Mouse (Mus musculus) retina, postnatal 1 day (tissue): ENCODE results near the gene Hspb7.

Experiments
- DNase-seq: peaks from one replicate; pipeline ENCODE4 v3.0.0-alpha.2; 2012

The Hspb7 gene

GRCm38 (mm10) chr4:141420886-141421285, 307 bp downstream of the Hspb7 start:
- DNase-seq = no peak

DNA sequence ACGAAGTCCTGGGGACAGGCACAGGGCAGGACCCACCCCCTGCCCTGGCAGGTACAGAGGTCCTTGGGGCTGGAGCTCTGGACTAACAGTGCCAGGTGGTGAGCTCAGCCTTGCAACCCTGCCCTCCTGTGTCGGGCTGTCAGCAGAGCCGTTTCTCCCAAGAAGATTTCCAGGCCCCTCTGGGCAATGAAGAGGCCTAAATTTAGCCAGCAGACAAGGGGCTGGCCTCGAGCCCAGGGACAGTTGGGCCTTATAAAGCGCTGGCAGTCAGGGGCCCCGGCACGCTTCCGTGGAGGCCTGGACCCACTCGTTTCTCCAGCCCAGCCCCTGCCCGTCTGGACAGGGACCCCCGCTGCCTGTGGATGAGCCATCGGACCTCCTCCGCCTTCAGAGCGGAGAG, 844 bp downstream of the Hspb7 start:
- DNase-seq = no peak

- DNase-seq = no peak
These were observed 2.3 kb downstream of the Hspb7 start for GRCm38 (mm10) chr4:141422841-141423240.

DNA sequence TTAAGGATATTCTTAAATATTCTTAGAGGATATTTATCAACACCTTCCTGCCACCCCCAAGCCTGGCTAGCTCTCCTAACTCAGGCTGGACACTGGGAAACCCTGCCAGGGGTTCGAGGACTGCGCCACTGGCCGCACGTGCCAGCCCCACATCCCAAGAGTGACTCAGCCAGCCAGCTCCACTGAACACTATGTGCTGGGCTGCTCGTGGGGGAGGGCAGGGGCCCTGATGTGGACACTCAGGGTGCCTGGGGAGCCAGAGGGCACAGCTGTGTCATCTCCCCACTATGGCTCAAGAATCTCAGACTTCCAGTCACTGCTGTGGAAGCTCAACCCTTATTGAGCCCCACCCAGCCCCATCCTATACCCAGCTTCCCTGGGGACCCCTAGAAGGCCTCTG, 2.7 kb downstream of the Hspb7 start:
- no peak for DNase-seq

GRCm38 (mm10) chr4:141423691-141424431, 3.3 kb downstream of the Hspb7 start:
- DNase-seq = no peak

DNA sequence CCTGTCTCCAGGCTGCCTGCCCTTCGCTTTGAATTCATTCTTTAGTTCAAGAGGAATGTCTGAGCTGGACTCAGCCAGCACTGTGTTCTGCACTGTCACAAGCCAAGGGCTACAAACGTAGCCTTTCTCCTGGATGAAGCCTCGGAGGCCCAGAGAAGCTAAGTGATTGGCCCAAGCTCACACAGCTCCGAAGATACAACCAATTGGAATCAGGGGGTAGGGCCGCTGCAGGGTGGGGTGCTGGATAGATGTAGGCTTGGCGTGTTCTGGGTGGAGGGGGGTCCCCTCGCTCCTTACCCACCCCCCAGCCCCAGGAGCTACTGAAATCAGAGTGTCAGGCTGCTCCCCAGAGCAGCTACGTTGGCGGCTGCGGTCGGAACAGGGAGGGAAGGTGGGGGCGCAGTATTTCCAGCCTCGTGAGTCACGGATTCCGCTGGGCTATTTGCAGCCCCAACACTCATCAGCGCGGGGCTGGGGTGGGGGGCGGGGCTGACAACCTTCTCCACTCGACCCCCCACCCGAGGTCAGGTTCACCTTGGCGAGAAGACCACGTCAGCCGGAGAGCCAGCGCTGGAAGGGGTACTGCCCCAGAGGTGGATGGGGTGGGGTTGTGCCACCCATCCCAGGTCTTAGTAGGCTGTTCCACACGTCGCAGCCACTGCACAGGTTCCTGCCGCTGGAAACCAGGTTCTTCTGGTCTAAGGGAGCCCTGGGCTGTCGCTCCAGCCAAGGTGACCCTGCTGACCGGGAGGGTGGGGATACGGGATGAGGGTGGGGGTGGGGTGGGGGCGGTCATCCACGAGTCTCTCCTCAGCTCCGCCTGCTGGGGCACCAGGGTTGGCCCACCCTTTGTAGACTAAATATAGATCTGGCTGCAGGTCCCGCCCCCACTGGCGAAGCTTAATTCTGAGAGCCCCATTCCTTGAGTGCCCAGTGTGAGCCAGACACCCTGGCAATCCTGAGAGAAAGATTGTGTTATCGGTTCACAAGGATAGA, 5.2 kb downstream of the Hspb7 start:
- DNase-seq = peak; percentile 66

GRCm38 (mm10) chr4:141426796-141427745, 6.5 kb downstream of the Hspb7 start:
- no peak for DNase-seq

DNA sequence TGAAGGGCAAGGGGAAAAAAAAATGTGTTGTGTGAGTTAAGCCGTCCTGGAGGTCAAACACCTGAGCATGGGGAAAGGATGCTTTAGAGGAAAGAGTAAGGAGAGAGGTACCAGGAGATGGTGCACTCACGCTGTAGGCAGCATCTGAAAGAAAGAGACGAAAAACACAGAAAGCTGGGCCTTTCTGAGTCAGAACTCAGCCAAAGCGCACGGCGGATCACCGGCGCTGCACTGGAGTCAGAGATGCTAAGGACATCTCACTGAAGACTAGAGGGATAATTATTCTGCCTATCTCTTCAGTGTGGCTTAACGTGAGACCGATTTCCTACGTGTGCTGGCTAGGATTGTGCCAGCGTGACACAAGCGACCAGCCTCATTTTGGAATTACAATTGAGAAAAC, 7.3 kb downstream of the Hspb7 start:
- no peak for DNase-seq

DNA sequence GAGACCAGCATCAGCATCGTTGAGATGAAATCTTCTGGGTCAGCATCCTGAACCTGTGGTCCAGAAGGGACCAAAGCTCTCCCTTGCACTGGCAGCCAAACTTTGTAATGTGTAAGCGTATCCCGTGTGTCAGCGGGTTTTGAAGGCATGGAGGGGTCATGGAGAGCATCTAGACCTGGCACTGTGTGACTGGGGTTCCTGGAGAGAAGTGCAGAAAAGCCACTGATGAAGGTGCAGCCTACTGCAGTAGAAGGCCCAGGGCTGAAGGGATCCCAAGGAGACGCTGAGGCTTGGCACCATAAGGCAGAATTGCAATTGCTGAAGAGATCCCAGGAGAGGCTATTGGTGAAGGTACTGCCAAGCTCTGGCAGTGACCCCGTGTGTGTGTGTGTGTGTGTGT, 8.8 kb downstream of the Hspb7 start:
- DNase-seq = no peak

- DNase-seq = peak; percentile 48
These were observed 9.3 kb downstream of the Hspb7 start for GRCm38 (mm10) chr4:141429847-141430246.

DNA sequence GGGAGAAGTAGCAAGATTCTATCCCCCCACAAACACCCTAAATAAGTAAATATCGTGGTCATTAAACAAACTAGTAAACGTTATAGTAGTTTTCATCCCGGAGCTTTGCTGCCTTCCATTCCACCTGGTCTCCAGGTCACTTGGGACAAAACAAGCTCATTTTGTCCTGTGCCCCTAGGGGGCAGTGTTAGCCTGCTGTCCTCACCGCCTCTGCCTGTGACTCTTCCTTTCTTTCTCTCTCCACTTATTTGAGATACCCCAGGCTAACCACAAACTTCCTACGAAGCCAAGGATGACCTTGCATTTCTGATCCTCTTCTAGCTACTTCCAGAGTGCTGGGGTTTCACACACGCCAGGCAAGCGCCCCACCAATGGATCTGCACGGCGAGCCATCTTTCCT, 10.4 kb downstream of the Hspb7 start:
- DNase-seq = peak; percentile 75

GRCm38 (mm10) chr4:141432666-141433065, 12.1 kb downstream of the Hspb7 start:
- no peak for DNase-seq

DNA sequence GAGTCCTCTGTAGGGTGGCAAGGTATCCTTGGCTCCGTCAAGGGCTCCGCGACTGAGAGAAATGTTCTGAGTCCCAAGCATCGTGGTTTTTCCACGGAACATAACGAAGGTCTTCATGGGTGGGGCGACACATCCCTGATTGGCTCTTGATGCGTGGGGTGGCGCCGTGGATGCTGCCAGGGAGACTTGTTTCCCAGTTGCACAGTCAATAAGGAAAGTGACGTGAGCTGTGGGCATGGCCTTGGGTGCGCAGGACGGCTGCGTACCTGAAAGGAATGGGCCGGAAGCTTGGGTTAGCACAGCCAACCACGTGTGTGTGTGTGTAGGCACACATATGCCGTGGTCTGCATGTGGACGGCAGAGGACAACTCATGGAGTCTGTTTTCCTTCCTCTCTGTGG, 12.6 kb downstream of the Hspb7 start:
- no peak for DNase-seq

- DNase-seq = no peak
These were observed 15.4 kb downstream of the Hspb7 start, which contains the start of gene Srarp for GRCm38 (mm10) chr4:141435974-141436373. Gene Srarp (minus strand): TSS chr4:141436105.

- no peak for DNase-seq
These were observed 18.7 kb downstream of the Hspb7 start for GRCm38 (mm10) chr4:141439083-141439803.

DNA sequence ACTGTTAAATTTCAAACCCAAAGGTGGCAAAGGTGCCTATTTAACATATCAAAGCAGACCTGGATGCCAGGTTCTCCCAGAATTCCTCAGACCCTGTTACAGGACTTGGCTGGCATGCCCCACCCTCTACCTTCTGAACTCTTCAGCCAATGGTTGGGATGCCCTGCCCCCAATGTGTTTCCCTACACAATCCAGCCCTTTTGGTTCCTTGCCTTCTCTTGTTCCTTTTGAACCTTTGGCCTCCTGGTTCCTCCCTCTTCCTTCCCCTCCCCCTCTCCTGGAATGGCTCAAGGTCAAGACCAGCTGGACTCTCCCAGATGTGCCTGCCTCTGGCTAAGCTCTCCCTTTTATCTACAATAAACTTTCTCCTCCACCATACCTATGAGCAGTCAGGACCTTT, 20.3 kb downstream of the Hspb7 start:
- no peak for DNase-seq

DNA sequence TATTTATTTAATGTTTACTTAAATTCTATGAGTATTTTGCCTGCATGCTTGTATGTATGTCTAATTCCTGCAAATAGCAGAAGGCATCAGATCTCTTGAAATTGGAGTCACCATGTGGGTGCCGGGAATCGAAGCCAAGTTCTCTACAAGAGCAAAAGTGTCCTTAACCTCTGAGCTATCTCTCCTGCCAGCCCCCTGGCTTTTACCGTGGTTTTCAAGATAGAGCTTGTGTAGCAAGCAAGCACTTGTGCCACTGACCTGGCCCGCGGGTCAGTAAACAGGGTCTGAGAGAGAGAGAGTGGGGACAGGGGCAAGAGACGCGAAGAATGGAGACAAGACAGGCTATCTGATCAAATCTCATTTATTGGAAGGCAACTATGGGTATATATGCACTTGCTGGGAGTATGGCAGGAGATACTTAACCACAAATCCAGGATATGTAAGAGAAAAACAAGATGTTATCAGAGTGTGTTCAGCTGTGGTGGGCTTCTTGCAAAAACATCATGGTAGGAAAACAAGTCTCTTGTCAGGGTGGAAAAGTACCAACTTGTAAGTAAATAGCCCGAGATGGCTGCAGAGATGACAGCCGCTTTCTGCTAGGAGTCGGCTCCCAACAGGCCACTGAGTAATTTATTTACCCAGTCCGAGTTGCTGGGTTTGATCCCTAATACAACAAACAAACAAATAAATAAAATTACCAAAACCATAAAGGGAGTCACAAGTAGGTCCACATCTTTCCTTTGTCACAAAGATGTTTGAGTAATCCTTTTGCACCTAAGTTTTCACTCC, 23.3 kb downstream of the Hspb7 start:
- no peak for DNase-seq

DNA sequence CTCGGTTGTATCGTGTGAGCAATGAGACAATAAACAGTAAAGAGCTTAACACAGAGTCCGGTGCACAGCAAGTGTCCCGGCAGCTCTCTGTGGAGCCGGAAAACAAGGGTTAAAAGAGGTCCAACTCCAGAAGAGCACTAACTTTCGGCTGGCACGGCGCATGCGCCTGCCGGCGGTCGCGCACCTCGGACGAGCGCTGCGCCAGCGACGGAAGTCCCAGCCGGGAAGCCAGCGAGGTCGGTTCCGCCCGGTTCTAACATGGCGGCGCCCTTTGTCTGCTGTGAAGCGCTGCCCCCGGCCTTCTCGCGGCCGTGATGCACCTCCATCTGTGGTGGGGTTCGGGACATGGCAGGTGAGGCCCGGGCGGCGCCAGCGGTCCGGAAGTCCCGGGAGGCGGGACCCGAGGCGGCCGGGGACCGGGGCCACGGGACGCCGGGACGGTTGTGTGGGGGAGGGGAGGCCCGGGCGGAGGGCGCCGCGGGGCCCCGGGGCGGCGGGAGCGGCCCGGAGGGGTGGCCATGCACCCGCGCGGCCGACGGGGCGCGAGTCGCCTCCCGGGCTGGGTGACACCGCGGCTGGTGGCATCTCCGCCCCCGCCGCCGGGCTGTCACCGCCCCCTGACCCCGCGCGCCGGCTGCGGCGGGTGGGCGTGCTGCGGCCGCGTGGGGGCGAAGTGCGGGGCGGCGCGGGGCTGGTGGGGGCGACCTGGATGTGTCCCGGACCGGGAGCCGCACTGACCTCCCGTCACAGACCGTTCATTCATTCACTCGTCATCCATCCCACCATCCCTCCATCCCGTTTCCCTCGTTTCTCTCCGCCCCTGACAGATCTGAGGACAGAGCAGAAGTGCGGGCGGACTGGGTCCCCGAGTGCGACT, 24.1 kb downstream of the Hspb7 start, which contains the start of gene Zbtb17:
TSS of gene Zbtb17 (plus strand) at position 204 of the 877 bp plus-strand sequence.
- DNase-seq = peak; percentile 93

GRCm38 (mm10) chr4:141445328-141445720, 24.7 kb downstream of the Hspb7 start:
- DNase-seq = no peak

GRCm38 (mm10) chr4:141446211-141446610, 25.6 kb downstream of the Hspb7 start:
- DNase-seq = no peak
